Mouse (Mus musculus): ENCODE measurements around the gene Gpkow.

DNA sequence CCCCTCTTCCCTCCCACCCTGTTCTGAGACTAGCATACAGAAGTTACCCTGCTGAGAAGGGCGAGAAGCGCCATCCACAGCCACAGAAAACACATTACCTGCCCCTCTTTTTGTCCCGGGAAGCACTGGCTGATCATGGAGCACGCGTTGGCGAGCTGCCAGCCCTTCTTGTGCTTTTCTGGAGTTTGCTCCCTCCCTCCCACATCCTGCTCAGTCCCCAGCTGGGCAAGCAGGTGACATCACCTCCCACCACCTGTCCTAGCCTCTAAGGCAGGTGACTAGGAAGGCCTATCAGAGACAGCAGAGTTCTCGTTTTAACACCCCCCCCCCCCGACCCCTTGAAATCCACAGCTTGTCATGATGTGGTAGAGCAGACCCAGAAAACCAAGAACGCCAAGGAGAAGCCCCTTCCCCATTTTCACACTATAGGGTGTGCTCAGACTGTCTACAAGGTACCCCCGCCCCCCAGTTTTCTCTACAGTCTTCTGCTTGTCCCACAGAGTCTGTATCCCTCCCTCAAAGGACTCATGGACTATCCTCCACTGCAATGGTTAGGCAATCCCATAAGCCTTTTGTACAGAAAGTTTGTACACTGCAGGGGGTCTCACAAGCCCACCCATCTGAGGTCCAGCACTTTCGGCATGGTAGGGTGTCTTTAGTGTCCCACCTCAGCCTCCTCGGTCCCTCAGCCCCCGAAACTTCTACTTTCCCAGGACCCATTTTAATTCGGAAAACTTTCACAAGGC is 42.6 kb downstream of the Gpkow start:
- TF ChIP-seq CTCF (conservative IDR thresholded peaks at IDR 0.05 in 1 of 2, IDR thresholded peaks at IDR 0.05 in 1 of 2; ENCODE audit: low read depth in 2 of 2, low read length in 2 of 2) (no peak), TCF12 (IDR thresholded peaks at IDR 0.05; ENCODE audit: low read depth, low read length) (no peak), MAX (IDR thresholded peaks at IDR 0.05; ENCODE audit: low read length) (no peak), POLR2A (IDR thresholded peaks at IDR 0.05; ENCODE audit: low read depth, low read length) (no peak)

Measured in CH12.LX (cell line).